30 mouse cellular contexts compared by ENCODE assay signal in genomic region chr6:28785770-28786169, GRCm38 (mm10). TPM values are rescaled to one million over a fixed set of nuclear protein-coding genes. Genes with fewer than 3 reads are reported as not detected.
DNase-seq lines count a peak whose midpoint lies in the region; ATAC-seq and TF ChIP-seq lines count a peak whose summit lies in the region.
"Had no signal": no experiment of that assay in that cellular context is flagged by ENCODE, and none has a peak within 500 bp of the region (broad histone marks: within the 10 kb centered on the region; RNA-seq: fewer than 3 reads in every experiment).

No protein-coding gene starts in this region.

- H3K36me3 ChIP-seq in heart, embryonic 13.5 days = no peaks in the 10 kb centered on the region
- no peaks in the 10 kb centered on the region for H3K36me3 ChIP-seq in lung, embryonic 14.5 days (ENCODE audit: insufficient read depth)
- no peaks in the 10 kb centered on the region for H3K36me3 ChIP-seq in liver, embryonic 15.5 days (replicated peaks)
- H3K36me3 ChIP-seq in limb, embryonic 10.5 days = no peaks in the 10 kb centered on the region
- H3K36me3 ChIP-seq: embryonic facial prominence, embryonic 13.5 days; hindbrain, embryonic 12.5 days; kidney, embryonic 15.5 days; limb, embryonic 15.5 days; midbrain, embryonic 12.5 days; neural tube, embryonic 15.5 days had no signal

- H3K9ac ChIP-seq in heart, embryonic 13.5 days = no peak overlapping the region
- no peak overlapping the region for H3K9ac ChIP-seq in lung, embryonic 14.5 days
- no peak overlapping the region for H3K9ac ChIP-seq in liver, embryonic 15.5 days
- H3K9ac ChIP-seq: embryonic facial prominence, embryonic 13.5 days; forebrain, embryonic 13.5 days; hindbrain, embryonic 12.5 days; kidney, embryonic 15.5 days; limb, embryonic 15.5 days; midbrain, embryonic 12.5 days; neural tube, embryonic 15.5 days had no signal

- intact Hi-C loops in heart, postnatal 36 days (cut with DNase I) = no loop called here

- H3K9me3 ChIP-seq in heart, embryonic 13.5 days = no peaks in the 10 kb centered on the region
- H3K9me3 ChIP-seq in lung, embryonic 14.5 days (ENCODE audit: low read depth, low read length) = no peaks in the 10 kb centered on the region
- no peaks in the 10 kb centered on the region for H3K9me3 ChIP-seq in liver, embryonic 15.5 days (replicated peaks)
- H3K9me3 ChIP-seq in limb, embryonic 10.5 days (replicated peaks) = no peaks in the 10 kb centered on the region
- H3K9me3 ChIP-seq: embryonic facial prominence, embryonic 13.5 days; forebrain, embryonic 13.5 days; G1E; hindbrain, embryonic 12.5 days; kidney, embryonic 15.5 days; limb, embryonic 15.5 days; midbrain, embryonic 12.5 days; neural tube, embryonic 15.5 days had no signal

- peaks cover 85% of the 10 kb centered on the region for H3K4me1 ChIP-seq in heart, embryonic 13.5 days
- H3K4me1 ChIP-seq in lung, embryonic 14.5 days (ENCODE audit: insufficient read depth) = no peaks in the 10 kb centered on the region
- peaks cover 4% of the 10 kb centered on the region; the same call in 1 of the 2 replicates for H3K4me1 ChIP-seq in liver, embryonic 15.5 days (replicated peaks)
- H3K4me1 ChIP-seq in limb, embryonic 10.5 days = no peaks in the 10 kb centered on the region

- TF ChIP-seq CTCF in lung, embryonic 14.5 days (IDR thresholded peaks at IDR 0.05; ENCODE audit: low read depth) = no peak

- H3K4me2 ChIP-seq in heart, embryonic 13.5 days = no peak overlapping the region
- no peak overlapping the region for H3K4me2 ChIP-seq in lung, embryonic 14.5 days
- no peak overlapping the region for H3K4me2 ChIP-seq in liver, embryonic 15.5 days
- H3K4me2 ChIP-seq: embryonic facial prominence, embryonic 13.5 days; forebrain, embryonic 13.5 days; hindbrain, embryonic 12.5 days; kidney, embryonic 15.5 days; limb, embryonic 15.5 days; midbrain, embryonic 12.5 days; neural tube, embryonic 15.5 days had no signal

- WGBS in heart, embryonic 13.5 days = 32% methylated on average over 8 of the region's 8 CpGs
- 57% methylated on average over 8 of the region's 8 CpGs for whole genome bisulfite sequencing in lung, embryonic 14.5 days
- WGBS in liver, embryonic 15.5 days (ENCODE audit: insufficient replicate concordance) = 25% methylated on average over 8 of the region's 8 CpGs
- 88% methylated on average over 8 of the region's 8 CpGs for WGBS in limb, embryonic 10.5 days

- no peak overlapping the region for H3K4me3 ChIP-seq in heart, embryonic 13.5 days
- no peak overlapping the region for H3K4me3 ChIP-seq in lung, embryonic 14.5 days (ENCODE audit: low read depth, low read length)
- no peak overlapping the region for H3K4me3 ChIP-seq in liver, embryonic 15.5 days (replicated peaks)
- no peak overlapping the region for H3K4me3 ChIP-seq in limb, embryonic 10.5 days
- H3K4me3 ChIP-seq: embryonic facial prominence, embryonic 13.5 days; erythroblast, embryonic 14.5 days; forebrain, embryonic 13.5 days; hindbrain, embryonic 12.5 days; kidney, embryonic 15.5 days; left cerebral cortex, adult 2 months; limb, embryonic 15.5 days; midbrain, embryonic 12.5 days; neural tube, embryonic 15.5 days had no signal

- peak overlapping the region; percentile 33; the same call in 1 of the 2 replicates for H3K27ac ChIP-seq in heart, embryonic 13.5 days (replicated peaks)
- H3K27ac ChIP-seq in lung, embryonic 14.5 days (ENCODE audit: low read depth) = no peak overlapping the region
- no peak overlapping the region for H3K27ac ChIP-seq in liver, embryonic 15.5 days (replicated peaks)
- no peak overlapping the region for H3K27ac ChIP-seq in limb, embryonic 10.5 days
- H3K27ac ChIP-seq: embryonic facial prominence, embryonic 13.5 days; forebrain, embryonic 13.5 days; hindbrain, embryonic 12.5 days; kidney, embryonic 15.5 days; limb, embryonic 15.5 days; midbrain, embryonic 12.5 days; neural tube, embryonic 15.5 days had no signal

- no peak for DNase-seq in heart, postnatal 36 days
- DNase-seq in lung, embryonic 14.5 days = peak; percentile 26
- DNase-seq in lung, postnatal 4 days = no peak
- DNase-seq in MEL-GATA-1-ER (ENCODE audit: extremely low read depth, low read depth) = peak; percentile 47
- DNase-seq in limb, embryonic 10.5 days (ENCODE audit: low spot score) = no peak
- no peak for DNase-seq in ovary, adult 18-20 months (ENCODE audit: low spot score)
- DNase-seq: adrenal gland, adult 8-10 months; cerebellum, adult 18-20 months; cerebellum, postnatal 14 days; embryo, embryonic 11 days; kidney, adult 11 months; kidney, postnatal 36 days; layer of hippocampus, adult 9-11 months; lung, postnatal 36 days; thymus, adult 18-20 months; thymus, postnatal 36 days had no signal

- no peaks in the 10 kb centered on the region for H3K27me3 ChIP-seq in heart, embryonic 13.5 days (replicated peaks)
- H3K27me3 ChIP-seq in lung, embryonic 14.5 days (ENCODE audit: insufficient read depth, low read length) = no peaks in the 10 kb centered on the region
- no peaks in the 10 kb centered on the region for H3K27me3 ChIP-seq in liver, embryonic 15.5 days
- no peaks in the 10 kb centered on the region for H3K27me3 ChIP-seq in limb, embryonic 10.5 days (ENCODE audit: low read depth, poor library complexity, severe bottlenecking)
- H3K27me3 ChIP-seq: CH12.LX; embryonic facial prominence, embryonic 13.5 days; forebrain, embryonic 13.5 days; hindbrain, embryonic 12.5 days; kidney, embryonic 15.5 days; limb, embryonic 15.5 days; midbrain, embryonic 12.5 days; neural tube, embryonic 15.5 days had no signal

- ATAC-seq in heart, embryonic 13.5 days (ENCODE audit: extremely low read depth, insufficient number of reproducible peaks, low FRiP score, low TSS enrichment) = no peak
- ATAC-seq in lung, embryonic 14.5 days (ENCODE audit: insufficient read depth) = no peak
- peak; percentile 12; the same call in 1 of the 2 replicates for ATAC-seq in liver, embryonic 15.5 days (ENCODE audit: insufficient read depth)
- ATAC-seq: activated CD4-positive, CD25-positive, alpha-beta regulatory T cell, adult 4 months; forebrain, embryonic 13.5 days had no signal

RNA-seq across cellular contexts. Expression of gene Lrrc4, which starts 45.8 kb away (rescaled TPM):
- polyA plus RNA-seq in heart, embryonic 13.5 days (2015; fragmentation: Nextera tagmentation; extraction: Ambion mirVana) = 0.40 and 0.41 TPM in 2 replicates
- under 1 TPM; 0.31 to 0.41 TPM for total RNA-seq in heart, postnatal 36 days (2021)
- polyA plus RNA-seq in lung, embryonic 14.5 days (2014; fragmentation: Nextera tagmentation; extraction: Ambion mirVana) = 0.47 and 0.63 TPM in 2 replicates
- polyA plus RNA-seq in liver, embryonic 15.5 days (2015; fragmentation: Nextera tagmentation; extraction: Ambion mirVana) = 0.02 and 0.08 TPM in 2 replicates
- 0.16 and 0.36 TPM in 2 replicates for polyA plus RNA-seq in limb, embryonic 10.5 days (2016; fragmentation: Nextera tagmentation; extraction: Ambion mirVana)
- polyA plus RNA-seq: erythroblast, embryonic 14.5 days; G1E had no signal

Comparison
In these comparisons a context has a peak if more than half of its experiments do, and no peak if none do; other contexts are left out.
1. DNase-seq: peak in lung, embryonic 14.5 days (single experiment) and MEL-GATA-1-ER (single experiment); none in heart, postnatal 36 days (0 of 2), lung, postnatal 4 days (0 of 2), limb, embryonic 10.5 days (single experiment) and ovary, adult 18-20 months (single experiment).